Mouse (Mus musculus) right cerebral cortex, postnatal 14 days (tissue): ENCODE data around the gene Pnmt.
A peak's percentile ranks its signal among the peaks of the same experiment; 100 is the strongest.

Experiments used
- DNase-seq: peaks from one replicate; pipeline ENCODE4 v3.0.0; 2022

Pnmt gene

GRCm38 (mm10) chr11:98385638-98386585, at the start of gene Pnmt:
Pnmt (plus strand) TSS chr11:98386450.
- DNase-seq: no peak

- peak; percentile 82 for DNase-seq
These were observed 47.7 kb upstream of the Pnmt start for GRCm38 (mm10) chr11:98338507-98338961.

GRCm38 (mm10) chr11:98339071-98339501, 47.2 kb upstream of the Pnmt start:
- DNase-seq: no peak

- DNase-seq: no peak
These were observed 46.5 kb upstream of the Pnmt start for GRCm38 (mm10) chr11:98339679-98340287.

GRCm38 (mm10) chr11:98340597-98340996, 45.7 kb upstream of the Pnmt start:
- no peak for DNase-seq

- DNase-seq: no peak
These were observed 45.1 kb upstream of the Pnmt start for GRCm38 (mm10) chr11:98341174-98341573.

GRCm38 (mm10) chr11:98342000-98342945, 44.0 kb upstream of the Pnmt start:
- peak; percentile 96 for DNase-seq

- DNase-seq: peak; percentile 83
These were observed 41.0 kb upstream of the Pnmt start for GRCm38 (mm10) chr11:98345253-98345652.

GRCm38 (mm10) chr11:98346168-98346567, 40.1 kb upstream of the Pnmt start:
- no peak for DNase-seq

GRCm38 (mm10) chr11:98347385-98348082, 38.7 kb upstream of the Pnmt start:
- DNase-seq: no peak

GRCm38 (mm10) chr11:98348083-98348961, 37.9 kb upstream of the Pnmt start, which contains the start of gene Ppp1r1b:
Ppp1r1b (plus strand) TSS chr11:98348404.
- DNase-seq: peak; percentile 71

- no peak for DNase-seq
These were observed 36.9 kb upstream of the Pnmt start for GRCm38 (mm10) chr11:98349308-98349707.

- no peak for DNase-seq
These were observed 33.8 kb upstream of the Pnmt start for GRCm38 (mm10) chr11:98352272-98352990.

GRCm38 (mm10) chr11:98353651-98354211, 32.5 kb upstream of the Pnmt start:
- DNase-seq: no peak

- no peak for DNase-seq
These were observed 31.8 kb upstream of the Pnmt start for GRCm38 (mm10) chr11:98354445-98354844.

GRCm38 (mm10) chr11:98355732-98356299, 30.4 kb upstream of the Pnmt start:
- no peak for DNase-seq

GRCm38 (mm10) chr11:98356625-98357394, 29.4 kb upstream of the Pnmt start:
- no peak for DNase-seq

- no peak for DNase-seq
These were observed 28.7 kb upstream of the Pnmt start for GRCm38 (mm10) chr11:98357396-98358160.
